Mouse (Mus musculus) heart, embryonic 10.5 days (tissue): ENCODE measurements around the gene Ptprq. TPM values are rescaled to one million over a fixed set of nuclear protein-coding genes. Genes with fewer than 3 reads are reported as not detected.

Experiments used
- DNase-seq: peaks from one replicate; pipeline ENCODE4 v3.0.0-alpha.2; 2017; ENCODE audit warnings: low spot score
- H3K27ac ChIP-seq: fragments of 300-500 bp; sonication (generic); 2 replicates; pipeline ENCODE4 v1.5.1; 2016; ENCODE audit warnings: mild to moderate bottlenecking
- H3K27me3 ChIP-seq: fragments of 300-500 bp; sonication (generic); 2 replicates; pipeline ENCODE4 v1.6.1; 2016; ENCODE audit warnings: mild to moderate bottlenecking; ENCODE audit not compliant: poor library complexity, insufficient read depth, severe bottlenecking
- H3K36me3 ChIP-seq: fragments of 300-500 bp; sonication (generic); 2 replicates; pipeline ENCODE4 v1.6.1; 2016; ENCODE audit warnings: mild to moderate bottlenecking, moderate library complexity
- H3K4me1 ChIP-seq: fragments of 300-500 bp; sonication (generic); 2 replicates; pipeline ENCODE4 v1.6.1; 2016; ENCODE audit warnings: mild to moderate bottlenecking
- H3K4me3 ChIP-seq: fragments of 300-500 bp; sonication (generic); 2 replicates; pipeline ENCODE4 v1.5.1; 2016; ENCODE audit warnings: mild to moderate bottlenecking, moderate library complexity
- H3K9me3 ChIP-seq: fragments of 300-500 bp; sonication (generic); 2 replicates; pipeline ENCODE4 v1.6.1; 2016; ENCODE audit warnings: mild to moderate bottlenecking, moderate library complexity
- WGBS: fragments of 180-500 bp; shearing (Covaris S2); methylation state at CpG from one replicate; pipeline ENCODE4 v1.1.7; 2016; 5-methylcytosine and 5-hydroxymethylcytosine counted together
- polyA plus RNA-seq: library from polyadenylated mRNA; unstranded; fragments of >200 nt; fragmentation: Nextera tagmentation; extraction: Ambion mirVana; gene quantifications from 2 replicates; pipeline ENCODE4 v1.2.1, GENCODE M21; 2016

Gene Ptprq
- 0.03 TPM in 1 of 2 replicates, not detected in the other for polyA plus RNA-seq

- 79% methylated on average over 1 of the region's 1 CpGs for WGBS
- no peak for DNase-seq
- H3K4me3 ChIP-seq, result no peak within 1 kb of the TSS
These were observed at the start of gene Ptprq for GRCm38 (mm10) chr10:107719806-107720205. Gene Ptprq (minus strand): TSS chr10:107720051.

GRCm38 (mm10) chr10:107759624-107760023 lies 39.8 kb upstream of the Ptprq start:
- Histone ChIP-seq H3K9me3 (no peaks in the 10 kb centered on the region), H3K4me1 (no peaks in the 10 kb centered on the region), H3K4me3 (no peak overlapping the region), H3K36me3 (no peaks in the 10 kb centered on the region), H3K27ac (no peak overlapping the region), H3K27me3 (no peaks in the 10 kb centered on the region)
- DNase-seq, result no peak
- 67% methylated on average over 1 of the region's 1 CpGs for WGBS

More at GRCm38 (mm10) chr10:107719806-107720205, at the start of gene Ptprq:
- no peaks in the 10 kb centered on the region for H3K9me3 ChIP-seq
- no peaks in the 10 kb centered on the region for H3K4me1 ChIP-seq
- no peaks in the 10 kb centered on the region for H3K27me3 ChIP-seq
- no peak within 1 kb of the TSS for H3K27ac ChIP-seq
- H3K36me3 ChIP-seq, result no peaks in the 10 kb centered on the region

- Histone ChIP-seq H3K27ac (no peak overlapping the region), H3K36me3 (no peaks in the 10 kb centered on the region), H3K4me3 (no peak overlapping the region), H3K27me3 (no peaks in the 10 kb centered on the region), H3K9me3 (no peaks in the 10 kb centered on the region), H3K4me1 (peaks cover 11% of the 10 kb centered on the region)
- WGBS, result 83% methylated on average over 3 of the region's 3 CpGs
- no peak for DNase-seq
These were observed 33.6 kb upstream of the Ptprq start for GRCm38 (mm10) chr10:107753471-107753870.

GRCm38 (mm10) chr10:107752351-107753143 lies 32.7 kb upstream of the Ptprq start:
- H3K4me3 ChIP-seq, result peak overlapping the region; percentile 40
- H3K27ac ChIP-seq, result no peak overlapping the region
- DNase-seq, result no peak
- no peaks in the 10 kb centered on the region for H3K36me3 ChIP-seq
- H3K9me3 ChIP-seq, result no peaks in the 10 kb centered on the region
- 28% methylated on average over 14 of the region's 15 CpGs for WGBS
- H3K4me1 ChIP-seq, result peaks cover 11% of the 10 kb centered on the region
- no peaks in the 10 kb centered on the region for H3K27me3 ChIP-seq

- Histone ChIP-seq H3K36me3 (no peaks in the 10 kb centered on the region), H3K4me3 (peak overlapping the region; percentile 40), H3K9me3 (no peaks in the 10 kb centered on the region), H3K4me1 (peaks cover 11% of the 10 kb centered on the region), H3K27me3 (no peaks in the 10 kb centered on the region), H3K27ac (no peak overlapping the region)
- WGBS, result 38% methylated on average over 6 of the region's 6 CpGs
- DNase-seq, result no peak
These were observed 32.1 kb upstream of the Ptprq start for GRCm38 (mm10) chr10:107751944-107752343.

GRCm38 (mm10) chr10:107747566-107747965 lies 27.7 kb upstream of the Ptprq start:
- Histone ChIP-seq H3K27ac (no peak overlapping the region), H3K4me1 (peaks cover 8% of the 10 kb centered on the region), H3K4me3 (no peak overlapping the region), H3K27me3 (no peaks in the 10 kb centered on the region), H3K36me3 (no peaks in the 10 kb centered on the region), H3K9me3 (no peaks in the 10 kb centered on the region)
- WGBS, result 17% methylated on average over 5 of the region's 5 CpGs
- DNase-seq, result no peak

GRCm38 (mm10) chr10:107746717-107747116 lies 26.9 kb upstream of the Ptprq start:
- Histone ChIP-seq H3K4me3 (no peak overlapping the region), H3K27me3 (no peaks in the 10 kb centered on the region), H3K27ac (no peak overlapping the region), H3K4me1 (no peaks in the 10 kb centered on the region), H3K9me3 (no peaks in the 10 kb centered on the region), H3K36me3 (no peaks in the 10 kb centered on the region)
- WGBS, result 29% methylated on average over 9 of the region's 9 CpGs
- no peak for DNase-seq

GRCm38 (mm10) chr10:107739815-107740214 lies 20.0 kb upstream of the Ptprq start:
- DNase-seq, result no peak
- Histone ChIP-seq H3K27me3 (no peaks in the 10 kb centered on the region), H3K27ac (no peak overlapping the region), H3K9me3 (no peaks in the 10 kb centered on the region), H3K4me3 (no peak overlapping the region), H3K4me1 (no peaks in the 10 kb centered on the region), H3K36me3 (no peaks in the 10 kb centered on the region)
- 78% methylated on average over 5 of the region's 5 CpGs for WGBS

- no peaks in the 10 kb centered on the region for H3K27me3 ChIP-seq
- 82% methylated on average over 6 of the region's 6 CpGs for WGBS
- no peaks in the 10 kb centered on the region for H3K9me3 ChIP-seq
- no peak for DNase-seq
- H3K27ac ChIP-seq, result no peak overlapping the region
- H3K4me3 ChIP-seq, result no peak overlapping the region
- H3K36me3 ChIP-seq, result no peaks in the 10 kb centered on the region
- no peaks in the 10 kb centered on the region for H3K4me1 ChIP-seq
These were observed 17.9 kb upstream of the Ptprq start for GRCm38 (mm10) chr10:107737743-107738142.

GRCm38 (mm10) chr10:107735448-107735847 lies 15.6 kb upstream of the Ptprq start:
- DNase-seq, result no peak
- no peak overlapping the region for H3K27ac ChIP-seq
- 86% methylated on average over 7 of the region's 7 CpGs for WGBS

GRCm38 (mm10) chr10:107734327-107734726 lies 14.5 kb upstream of the Ptprq start:
- Histone ChIP-seq H3K4me1 (no peaks in the 10 kb centered on the region), H3K27ac (no peak overlapping the region), H3K4me3 (no peak overlapping the region), H3K9me3 (no peaks in the 10 kb centered on the region), H3K36me3 (no peaks in the 10 kb centered on the region), H3K27me3 (no peaks in the 10 kb centered on the region)
- DNase-seq, result no peak

More at GRCm38 (mm10) chr10:107735448-107735847, 15.6 kb upstream of the Ptprq start:
- no peak overlapping the region for H3K4me3 ChIP-seq
- H3K36me3 ChIP-seq, result no peaks in the 10 kb centered on the region
- H3K4me1 ChIP-seq, result no peaks in the 10 kb centered on the region
- H3K9me3 ChIP-seq, result no peaks in the 10 kb centered on the region
- no peaks in the 10 kb centered on the region for H3K27me3 ChIP-seq

- no peak for DNase-seq
- 46% methylated on average over 7 of the region's 7 CpGs for WGBS
- H3K4me3 ChIP-seq, result no peak overlapping the region
- H3K4me1 ChIP-seq, result no peaks in the 10 kb centered on the region
- no peaks in the 10 kb centered on the region for H3K9me3 ChIP-seq
- H3K27ac ChIP-seq, result no peak overlapping the region
- H3K27me3 ChIP-seq, result no peaks in the 10 kb centered on the region
- H3K36me3 ChIP-seq, result no peaks in the 10 kb centered on the region
These were observed 5.8 kb upstream of the Ptprq start for GRCm38 (mm10) chr10:107725631-107726030.

GRCm38 (mm10) chr10:107704443-107704842 lies 15.4 kb downstream of the Ptprq start:
- Histone ChIP-seq H3K4me1 (no peaks in the 10 kb centered on the region), H3K36me3 (no peaks in the 10 kb centered on the region), H3K4me3 (no peak overlapping the region), H3K9me3 (no peaks in the 10 kb centered on the region), H3K27me3 (no peaks in the 10 kb centered on the region), H3K27ac (no peak overlapping the region)
- no peak for DNase-seq
- 48% methylated on average over 3 of the region's 3 CpGs for WGBS

- no peak for DNase-seq
- Histone ChIP-seq H3K9me3 (no peaks in the 10 kb centered on the region), H3K36me3 (no peaks in the 10 kb centered on the region), H3K4me3 (no peak overlapping the region), H3K27me3 (no peaks in the 10 kb centered on the region), H3K4me1 (no peaks in the 10 kb centered on the region), H3K27ac (no peak overlapping the region)
- 76% methylated on average over 3 of the region's 3 CpGs for WGBS
These were observed 18.9 kb downstream of the Ptprq start for GRCm38 (mm10) chr10:107700944-107701343.
